Mouse (Mus musculus) ES-Bruce4 (cell line): Measurements from ENCODE around the gene Selenos. TPM values are rescaled to one million over a fixed set of nuclear protein-coding genes. Genes with fewer than 3 reads are reported as not detected.

ENCODE experiments used
- H3K27ac ChIP-seq: 2 replicates; pipeline ENCODE4 v1.5.1; 2012; ENCODE audit warnings: low read length, inconsistent platforms; ENCODE audit not compliant: insufficient read depth
- H3K27me3 ChIP-seq: 2 replicates; pipeline ENCODE4 v1.6.1; 2012; ENCODE audit warnings: mild to moderate bottlenecking, low read length, inconsistent platforms; ENCODE audit not compliant: control insufficient read depth, poor library complexity, insufficient read depth, severe bottlenecking
- H3K36me3 ChIP-seq: 2 replicates; pipeline ENCODE4 v1.6.1; 2012; ENCODE audit warnings: inconsistent platforms, mild to moderate bottlenecking, low read length, moderate library complexity; ENCODE audit not compliant: control insufficient read depth, poor library complexity, insufficient read depth, severe bottlenecking
- H3K4me1 ChIP-seq: one replicate; pipeline ENCODE4 v1.8.1; 2011; ENCODE audit warnings: low read length; ENCODE audit not compliant: control insufficient read depth, insufficient read depth
- H3K4me3 ChIP-seq: 2 replicates; pipeline ENCODE4 v1.5.1; 2011; ENCODE audit warnings: low read depth, mild to moderate bottlenecking, low read length
- H3K9ac ChIP-seq: 2 replicates; pipeline ENCODE4 v1.6.1; 2012; ENCODE audit warnings: low read depth, mild to moderate bottlenecking, inconsistent platforms; ENCODE audit not compliant: poor library complexity, severe bottlenecking
- H3K9me3 ChIP-seq: replicated peaks from 2 replicates; pipeline ENCODE4 v1.6.1; 2012; ENCODE audit warnings: mild to moderate bottlenecking, low read length, inconsistent platforms; ENCODE audit not compliant: control insufficient read depth, poor library complexity, insufficient read depth, severe bottlenecking
- CTCF ChIP-seq: IDR thresholded peaks from one replicate; pipeline ENCODE4 v1.8.1; 2011; ENCODE audit warnings: low read depth, low read length
- EP300 ChIP-seq: IDR thresholded peaks from 2 replicates; pipeline ENCODE4 v1.6.1; 2011; ENCODE audit warnings: low read depth, low read length; ENCODE audit not compliant: insufficient read depth
- POLR2A ChIP-seq: IDR thresholded peaks from one replicate; pipeline ENCODE4 v1.8.1; 2011; ENCODE audit warnings: low read length; ENCODE audit not compliant: insufficient read depth
- polyA plus RNA-seq: library from polyadenylated mRNA; stranded (reverse); fragments of >200 nt; gene quantifications from 2 replicates; pipeline ENCODE4 v1.2.4, GENCODE M21; 2011; ENCODE audit warnings: low read depth; ENCODE audit not compliant: missing spikeins, insufficient read depth, insufficient read length

The Selenos gene
- polyA plus RNA-seq, 1 experiment: 42.9 TPM

GRCm38 (mm10) chr7:66118046-66118445 lies 38.6 kb downstream of the Selenos start:
- H3K4me1 ChIP-seq: no peaks in the 10 kb centered on the region
- H3K9me3 ChIP-seq: no peaks in the 10 kb centered on the region
- no peak overlapping the region for H3K4me3 ChIP-seq
- TF ChIP-seq POLR2A: no peak
- TF ChIP-seq CTCF: no peak
- no peak for TF ChIP-seq EP300
- no peak overlapping the region for H3K9ac ChIP-seq
- no peaks in the 10 kb centered on the region for H3K36me3 ChIP-seq
- H3K27me3 ChIP-seq: no peaks in the 10 kb centered on the region
- no peak overlapping the region for H3K27ac ChIP-seq

DNA sequence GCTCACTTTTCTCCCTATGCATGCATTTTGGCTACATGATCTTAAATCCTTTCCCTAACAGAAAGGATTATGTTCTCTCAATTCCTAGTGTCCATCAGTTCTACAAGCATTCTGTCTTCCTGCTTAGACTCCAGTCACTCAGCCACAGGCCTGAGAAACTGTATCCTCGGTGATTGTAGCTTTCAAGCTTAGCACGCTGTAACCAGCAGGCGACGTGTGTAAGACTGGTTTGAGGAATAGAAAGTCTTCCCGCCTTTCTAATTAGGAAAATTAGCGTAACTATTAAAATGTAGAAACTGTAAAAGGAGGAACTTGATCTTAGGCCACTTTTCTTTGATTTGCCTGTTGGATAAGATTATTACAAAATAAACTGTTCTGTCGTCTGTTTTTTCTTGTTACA lies 39.3 kb downstream of the Selenos start:
- Histone ChIP-seq H3K9me3 (no peaks in the 10 kb centered on the region), H3K4me1 (no peaks in the 10 kb centered on the region), H3K36me3 (no peaks in the 10 kb centered on the region), H3K4me3 (no peak overlapping the region), H3K27me3 (no peaks in the 10 kb centered on the region), H3K27ac (no peak overlapping the region), H3K9ac (no peak overlapping the region)
- TF ChIP-seq EP300 (no peak), CTCF (no peak), POLR2A (no peak)

- Histone ChIP-seq H3K4me3 (no peak overlapping the region), H3K27me3 (no peaks in the 10 kb centered on the region), H3K27ac (no peak overlapping the region), H3K9me3 (no peaks in the 10 kb centered on the region), H3K4me1 (no peaks in the 10 kb centered on the region), H3K36me3 (no peaks in the 10 kb centered on the region), H3K9ac (no peak overlapping the region)
- TF ChIP-seq POLR2A (no peak), EP300 (no peak), CTCF (no peak)
These were observed 40.7 kb downstream of the Selenos start for GRCm38 (mm10) chr7:66120139-66120538.

DNA sequence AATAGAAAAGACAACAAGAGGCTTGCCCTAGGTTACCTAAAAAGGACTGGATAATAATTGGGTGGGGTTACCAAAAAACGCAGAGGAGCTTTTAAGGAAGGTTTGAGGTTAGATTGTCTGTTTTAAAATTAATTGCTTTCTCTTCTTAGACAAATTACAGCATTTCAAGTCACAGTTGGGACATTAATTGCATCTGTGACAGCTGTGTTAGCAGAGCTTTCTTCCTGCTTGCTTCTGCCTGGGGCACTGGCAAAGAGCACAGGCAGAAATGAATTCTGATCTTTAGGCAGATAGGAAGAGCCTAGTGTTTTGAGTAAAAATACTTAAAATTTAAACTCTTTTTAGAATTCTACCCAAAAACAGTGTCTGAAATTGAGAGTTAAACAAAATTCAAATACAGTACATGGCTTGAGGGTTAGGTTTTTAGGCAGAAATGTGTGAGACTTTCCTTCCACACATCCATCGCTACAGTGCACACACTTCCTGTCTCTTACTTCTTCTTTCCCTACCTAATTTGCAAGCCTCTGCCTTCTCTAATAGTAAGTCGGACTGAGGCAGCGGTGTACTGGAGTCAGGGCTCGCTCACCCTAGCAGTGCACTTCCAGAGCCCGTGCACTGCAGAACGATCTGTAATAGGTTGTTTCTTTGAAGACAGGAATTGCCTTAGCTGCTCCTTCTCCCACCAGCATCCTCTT lies 41.4 kb downstream of the Selenos start:
- no peaks in the 10 kb centered on the region for H3K4me1 ChIP-seq
- no peak overlapping the region for H3K27ac ChIP-seq
- no peaks in the 10 kb centered on the region for H3K9me3 ChIP-seq
- H3K9ac ChIP-seq: no peak overlapping the region
- H3K36me3 ChIP-seq: 0 out of 2 replicates have a peak, but pooled peaks cover under 1% of the 10 kb centered on the region
- H3K27me3 ChIP-seq: no peaks in the 10 kb centered on the region
- TF ChIP-seq POLR2A (no peak), CTCF (no peak), EP300 (no peak)
- no peak overlapping the region for H3K4me3 ChIP-seq

- Histone ChIP-seq H3K9me3 (no peaks in the 10 kb centered on the region), H3K4me1 (no peaks in the 10 kb centered on the region), H3K27me3 (no peaks in the 10 kb centered on the region), H3K4me3 (no peak overlapping the region), H3K36me3 (peaks cover 4% of the 10 kb centered on the region; the same call in 1 of the 2 replicates), H3K9ac (no peak overlapping the region), H3K27ac (no peak overlapping the region)
- TF ChIP-seq CTCF: no peak
- no peak for TF ChIP-seq POLR2A
- TF ChIP-seq EP300: no peak
These were observed 45.1 kb downstream of the Selenos start for GRCm38 (mm10) chr7:66124551-66124968.

DNA sequence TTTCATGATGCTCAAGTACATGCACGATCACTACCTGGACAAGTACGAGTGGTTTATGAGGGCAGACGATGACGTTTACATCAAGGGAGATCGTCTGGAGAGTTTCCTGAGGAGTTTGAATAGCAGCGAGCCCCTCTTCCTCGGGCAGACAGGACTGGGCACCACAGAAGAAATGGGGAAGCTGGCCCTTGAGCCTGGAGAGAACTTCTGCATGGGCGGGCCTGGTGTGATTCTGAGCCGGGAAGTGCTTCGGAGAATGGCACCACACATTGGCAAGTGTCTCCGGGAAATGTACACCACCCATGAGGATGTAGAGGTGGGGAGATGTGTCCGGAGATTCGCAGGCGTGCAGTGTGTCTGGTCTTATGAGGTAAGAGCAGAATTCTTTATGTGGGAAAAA lies 45.9 kb downstream of the Selenos start:
- H3K36me3 ChIP-seq: peaks cover 4% of the 10 kb centered on the region; the same call in 1 of the 2 replicates
- TF ChIP-seq EP300 (no peak), CTCF (no peak), POLR2A (no peak)
- H3K4me1 ChIP-seq: no peaks in the 10 kb centered on the region
- no peak overlapping the region for H3K27ac ChIP-seq
- no peaks in the 10 kb centered on the region for H3K27me3 ChIP-seq
- H3K4me3 ChIP-seq: no peak overlapping the region
- no peak overlapping the region for H3K9ac ChIP-seq
- H3K9me3 ChIP-seq: no peaks in the 10 kb centered on the region
